Mouse (Mus musculus): Measurements from ENCODE around the gene Txlnb.

Gene Txlnb

GRCm38 (mm10) chr10:17827391-17827790 is 31.4 kb downstream of the Txlnb start:
- DNase-seq = no peak

DNA sequence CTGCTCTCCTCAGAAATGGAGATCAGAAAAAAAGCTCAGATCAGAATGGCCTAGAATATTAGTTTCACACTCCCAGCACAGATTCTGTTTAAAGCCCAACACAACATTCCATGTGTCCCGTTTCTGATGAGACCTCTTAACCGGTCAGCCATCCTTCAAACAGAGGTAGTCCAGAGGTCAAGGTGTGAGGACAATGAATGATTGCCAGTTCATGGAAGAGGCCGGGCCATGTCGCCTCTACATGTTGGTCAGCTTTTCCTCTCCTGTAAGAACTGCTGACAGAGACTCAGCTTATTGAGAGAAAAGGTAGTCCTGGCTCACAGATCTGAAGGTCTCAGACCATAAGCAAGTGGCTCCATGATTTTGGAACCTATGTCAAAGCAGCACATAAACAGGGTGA is 33.2 kb downstream of the Txlnb start:
- DNase-seq = no peak

GRCm38 (mm10) chr10:17831041-17831440 is 35.0 kb downstream of the Txlnb start:
- DNase-seq = no peak

DNA sequence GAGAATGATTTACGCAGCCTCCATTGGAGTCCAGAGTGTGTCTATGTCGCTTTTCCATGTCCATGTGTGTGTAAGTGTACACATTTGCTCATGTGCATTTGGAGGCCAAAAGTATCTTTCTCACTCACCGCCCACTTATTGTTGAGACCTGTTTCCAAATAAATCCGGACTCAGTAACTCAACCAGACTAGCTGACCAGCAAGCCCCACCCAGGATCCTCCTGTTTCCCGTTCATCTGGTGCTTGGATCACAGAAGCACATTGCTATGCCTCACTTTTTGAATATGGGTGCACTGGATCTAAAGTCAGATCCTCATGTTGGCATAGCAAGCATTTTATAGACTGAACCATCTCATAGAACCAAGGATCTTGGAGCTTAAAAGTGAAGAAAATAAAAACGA is 39.0 kb downstream of the Txlnb start:
- DNase-seq = no peak

- DNase-seq = no peak
These were observed 40.2 kb downstream of the Txlnb start for GRCm38 (mm10) chr10:17836275-17836674.

DNA sequence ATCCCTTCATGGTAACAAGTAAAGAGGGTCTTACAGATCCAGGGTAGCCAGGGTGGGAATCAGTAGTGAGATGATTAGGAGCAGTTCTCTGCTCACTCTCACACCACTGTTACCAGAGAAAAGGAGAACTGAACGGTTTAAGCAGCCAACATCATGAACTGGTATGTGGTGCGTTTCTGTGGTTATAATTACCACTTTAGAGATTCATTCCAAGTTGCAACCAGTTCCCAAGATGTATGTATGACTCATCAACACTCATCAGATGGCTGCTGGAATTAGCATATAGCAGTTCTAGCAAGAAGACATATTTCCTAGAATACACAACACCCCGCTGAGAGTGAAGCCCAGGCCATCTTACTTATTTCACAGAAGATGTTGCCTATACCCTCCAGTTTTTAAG is 46.0 kb downstream of the Txlnb start:
- DNase-seq = no peak

DNA sequence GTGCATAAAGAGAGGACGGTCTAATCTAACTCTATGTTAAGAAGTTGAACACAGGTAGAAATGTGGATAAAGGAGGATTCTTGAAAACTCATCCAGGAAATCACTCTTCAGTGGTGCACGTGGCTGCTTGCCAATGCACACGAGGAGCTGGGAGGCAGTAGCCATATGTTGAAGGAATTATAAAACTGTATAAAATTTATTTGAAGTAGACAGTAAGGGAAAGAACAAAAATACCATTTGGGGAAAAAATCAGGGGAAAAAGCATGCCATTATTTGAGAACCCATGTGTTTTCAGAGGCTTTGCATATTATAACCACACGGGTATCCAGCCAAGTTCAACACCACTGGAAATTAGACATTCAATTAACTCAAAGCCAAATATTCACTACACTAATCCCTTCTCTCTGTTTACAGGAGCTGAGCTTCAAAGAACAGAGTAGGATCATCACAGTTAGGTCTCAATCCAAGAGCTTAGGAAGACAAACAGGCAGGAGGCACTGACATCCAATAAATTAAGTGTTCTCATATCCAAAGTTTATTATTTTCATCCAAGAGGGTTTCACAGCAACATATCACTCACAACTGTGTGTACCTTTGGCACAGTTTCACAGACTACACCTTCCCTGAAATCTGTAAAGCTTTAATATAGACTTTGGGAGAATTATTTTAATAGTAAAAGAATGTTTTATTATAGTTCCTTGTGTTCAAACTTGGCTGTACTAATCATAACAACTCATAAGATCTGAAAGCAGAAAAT is 48.9 kb downstream of the Txlnb start:
- DNase-seq = no peak

GRCm38 (mm10) chr10:17857647-17858261 is 61.7 kb downstream of the Txlnb start:
- no peak for DNase-seq

GRCm38 (mm10) chr10:17860701-17861480 is 64.9 kb downstream of the Txlnb start:
- DNase-seq = no peak

- DNase-seq = peak; percentile 75
These were observed 74.0 kb downstream of the Txlnb start for GRCm38 (mm10) chr10:17869822-17870662.

GRCm38 (mm10) chr10:17878002-17878919 is 82.2 kb downstream of the Txlnb start:
- no peak for DNase-seq

- DNase-seq = no peak
These were observed 84.0 kb downstream of the Txlnb start for GRCm38 (mm10) chr10:17880038-17880437.

DNA sequence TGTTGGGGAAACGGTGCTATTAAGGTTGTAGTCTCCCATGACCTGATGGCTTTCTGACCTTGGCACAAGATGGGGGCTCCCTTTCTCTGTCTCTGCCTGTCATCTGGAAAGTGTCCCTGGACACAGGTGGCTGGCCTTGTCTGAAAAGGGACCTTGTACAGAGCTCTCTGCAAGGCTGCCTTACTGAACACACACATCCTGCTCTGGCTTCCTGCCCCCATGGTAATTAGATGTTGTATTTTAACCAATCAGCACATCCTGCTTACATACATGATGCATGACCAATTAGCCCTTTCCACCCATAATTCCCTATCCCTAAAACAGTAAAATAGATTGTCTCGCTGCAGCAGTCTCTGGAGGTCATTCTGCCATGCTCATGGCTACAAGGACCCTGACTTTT is 84.7 kb downstream of the Txlnb start:
- DNase-seq = no peak

Data from lung, postnatal 10 days (tissue).